Mouse (Mus musculus) frontal cortex, adult 2 months (tissue): Measurements from ENCODE around the gene Mepce. TPM values are rescaled to one million over a fixed set of nuclear protein-coding genes. Genes with fewer than 3 reads are reported as not detected.

Experiments
- DNase-seq, 2 experiments: peaks; one replicate each; pipeline ENCODE4 v3.0.0; 2022; ENCODE audit warnings: low spot score in 1 of 2; ENCODE audit errors: extremely low spot score in 1 of 2
- polyA plus RNA-seq: library from polyadenylated mRNA; depleted of rRNA; stranded (reverse); fragments of >200 nt; gene quantifications from 2 replicates; pipeline ENCODE4 v1.2.3, GENCODE M21; 2012

Gene Mepce
- polyA plus RNA-seq, 1 experiment = 39.1 TPM

DNA sequence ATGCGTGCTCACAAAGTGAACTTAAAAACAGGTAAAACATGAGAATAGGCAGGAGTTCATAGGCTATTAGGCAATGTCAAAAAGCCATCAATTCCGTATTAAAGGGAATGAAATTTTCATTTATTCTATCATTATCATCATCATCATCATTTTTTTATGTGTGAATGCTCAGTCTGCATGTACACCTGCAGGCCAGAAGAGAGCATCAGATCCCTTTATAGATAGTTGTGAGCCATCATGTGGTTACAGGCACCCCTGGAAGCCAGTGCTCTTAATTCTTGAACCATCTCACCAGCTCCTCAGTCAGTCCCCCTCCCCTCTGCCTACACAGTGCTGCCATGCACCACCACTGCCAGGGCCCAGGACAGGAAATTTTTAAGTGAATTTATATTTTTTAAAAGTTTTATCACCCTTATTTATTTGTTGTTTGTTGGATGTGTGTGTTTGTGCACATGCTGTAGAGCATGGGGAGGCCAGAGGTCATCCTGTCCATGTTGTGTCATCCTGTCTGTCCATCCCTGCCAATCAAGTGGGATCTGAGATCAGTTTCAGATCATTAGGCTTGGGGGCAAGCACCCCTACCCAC, 1.6 kb upstream of the Mepce start:
- DNase-seq = no peak

GRCm38 (mm10) chr5:137788171-137788570, 716 bp upstream of the Mepce start:
- DNase-seq = no peak

DNA sequence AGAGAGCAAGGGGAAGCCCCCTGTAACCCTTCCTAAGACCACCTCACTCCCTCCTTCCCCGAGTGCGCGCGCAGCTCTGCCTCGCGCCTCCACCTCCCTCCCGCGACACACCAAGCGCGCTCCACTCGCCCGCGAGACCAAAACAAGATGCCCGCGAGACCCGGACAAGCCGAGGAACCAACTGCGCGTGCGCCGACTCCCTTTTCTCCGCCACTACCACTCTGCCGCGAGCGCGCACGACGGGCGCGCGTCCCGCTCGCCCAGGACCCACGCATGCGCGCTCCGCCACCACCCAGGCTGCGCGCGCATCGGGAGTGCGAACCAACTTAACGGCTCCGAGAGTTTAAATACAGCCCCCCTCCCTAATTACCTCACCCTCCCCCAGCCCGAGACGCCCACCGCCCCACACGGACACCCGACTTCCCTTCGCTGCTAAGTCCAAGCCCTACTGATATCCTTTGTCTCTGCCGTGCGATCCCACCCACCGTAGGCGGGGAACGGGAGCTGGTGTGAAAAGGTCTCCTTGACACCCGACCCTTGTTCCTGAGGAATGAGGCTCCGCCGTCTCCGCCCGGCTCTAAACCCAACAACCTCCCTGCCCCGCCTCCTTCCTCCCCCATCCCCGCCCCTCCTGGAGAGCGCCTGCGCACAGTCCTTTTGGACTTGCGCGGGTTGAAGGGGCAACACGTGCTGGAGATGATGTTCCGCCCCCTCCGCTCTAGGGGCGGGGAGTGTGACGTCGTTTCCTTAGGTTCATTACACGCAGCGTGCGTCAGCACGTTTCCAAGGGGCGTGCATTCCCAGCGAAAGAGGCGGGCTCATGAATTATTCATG, 1.1 kb downstream of the Mepce start:
- DNase-seq = peak; percentile 99

GRCm38 (mm10) chr5:137785164-137786031, 2.1 kb downstream of the Mepce start:
- DNase-seq = peak in 1 of 2 experiments; percentile 40

GRCm38 (mm10) chr5:137784546-137784945, 2.9 kb downstream of the Mepce start:
- DNase-seq = no peak

- no peak for DNase-seq
Observed at GRCm38 (mm10) chr5:137783901-137784540, 3.4 kb downstream of the Mepce start.

DNA sequence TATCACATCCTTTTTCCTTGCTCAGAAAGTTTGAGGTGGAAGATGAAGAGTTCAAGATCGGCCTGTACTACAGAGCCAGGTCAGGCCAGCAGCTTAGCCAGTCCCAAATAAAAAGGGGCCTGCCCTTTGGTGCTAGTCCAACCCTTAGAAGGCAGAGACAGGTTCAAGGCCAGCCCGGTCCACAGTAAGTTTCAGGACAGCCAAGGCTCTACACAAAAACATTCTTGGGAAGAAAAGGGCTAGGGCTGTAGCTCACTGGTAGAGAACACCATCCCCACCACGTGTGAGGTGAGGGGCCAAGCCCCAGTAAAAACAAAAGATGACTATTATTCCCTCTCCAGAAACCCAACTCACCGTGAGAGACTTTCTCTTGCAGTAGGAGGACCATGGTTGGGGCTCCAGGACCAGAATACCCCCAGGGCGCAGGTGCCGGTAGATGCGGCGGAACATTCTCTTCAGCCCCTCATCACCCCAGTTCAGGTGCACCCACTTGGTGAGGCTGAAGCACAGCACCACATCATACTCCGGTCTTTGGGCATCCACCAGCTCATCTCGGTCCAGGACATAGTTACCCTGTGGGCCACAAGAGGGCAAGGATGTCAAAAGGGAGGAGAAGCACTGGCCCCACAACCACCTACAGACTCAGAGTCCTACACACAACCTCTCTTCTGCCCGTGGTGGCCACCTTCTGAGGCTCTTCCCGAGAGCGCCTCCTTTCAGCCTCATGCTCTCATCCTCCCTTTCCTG, 4.5 kb downstream of the Mepce start:
- DNase-seq = no peak

- DNase-seq = no peak
Observed at GRCm38 (mm10) chr5:137781661-137782060, 5.8 kb downstream of the Mepce start.

DNA sequence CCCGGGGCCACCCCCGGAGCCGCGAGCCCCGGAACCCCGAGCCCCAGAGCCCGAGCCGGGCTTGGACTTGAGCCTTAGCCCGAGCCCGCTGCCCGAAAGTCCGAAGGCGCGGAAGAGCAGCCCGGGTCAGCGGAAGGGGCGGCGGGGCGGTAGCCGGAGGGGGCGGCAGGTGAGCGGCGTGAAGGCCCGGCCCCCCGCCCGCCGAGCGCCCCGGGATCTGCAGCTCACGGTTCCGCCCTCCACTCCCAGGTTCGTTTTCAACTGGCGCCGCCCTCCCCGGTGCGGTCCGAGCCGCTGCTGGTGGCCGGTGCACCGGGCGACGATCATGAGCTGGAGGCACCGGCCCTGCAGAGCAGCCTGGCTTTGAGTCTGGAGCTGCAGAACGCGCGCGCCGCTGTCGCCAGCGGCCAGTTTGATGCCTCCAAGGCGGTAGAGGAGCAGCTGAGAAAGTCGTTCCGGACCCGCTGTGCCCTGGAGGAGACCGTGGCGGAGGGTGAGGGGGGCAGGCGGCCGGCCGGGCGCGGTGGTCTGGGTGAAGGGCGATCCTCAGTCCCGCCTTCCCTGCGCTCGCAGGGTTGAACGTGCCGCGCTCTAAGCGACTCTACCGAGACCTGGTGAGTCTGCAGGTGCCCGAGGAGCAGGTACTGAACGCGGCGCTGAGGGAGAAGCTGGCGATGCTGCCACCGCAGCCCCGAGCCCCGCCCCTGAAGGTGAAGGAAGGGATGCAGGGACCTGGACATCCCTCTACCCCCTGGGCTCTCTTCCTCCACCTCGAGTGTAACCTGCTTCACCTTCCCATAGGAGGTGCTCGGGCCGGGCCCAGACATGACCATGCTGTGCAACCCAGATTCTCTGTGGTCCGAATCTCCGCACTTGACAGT, 8.2 kb downstream of the Mepce start:
- DNase-seq = no peak

- peak; percentile 93 to 99 for DNase-seq
Observed at GRCm38 (mm10) chr5:137778635-137779034, 8.8 kb downstream of the Mepce start, which contains the start of gene Ppp1r35. Ppp1r35 (plus strand) TSS chr5:137778849.

GRCm38 (mm10) chr5:137777267-137777845, 10.1 kb downstream of the Mepce start:
- no peak for DNase-seq

DNA sequence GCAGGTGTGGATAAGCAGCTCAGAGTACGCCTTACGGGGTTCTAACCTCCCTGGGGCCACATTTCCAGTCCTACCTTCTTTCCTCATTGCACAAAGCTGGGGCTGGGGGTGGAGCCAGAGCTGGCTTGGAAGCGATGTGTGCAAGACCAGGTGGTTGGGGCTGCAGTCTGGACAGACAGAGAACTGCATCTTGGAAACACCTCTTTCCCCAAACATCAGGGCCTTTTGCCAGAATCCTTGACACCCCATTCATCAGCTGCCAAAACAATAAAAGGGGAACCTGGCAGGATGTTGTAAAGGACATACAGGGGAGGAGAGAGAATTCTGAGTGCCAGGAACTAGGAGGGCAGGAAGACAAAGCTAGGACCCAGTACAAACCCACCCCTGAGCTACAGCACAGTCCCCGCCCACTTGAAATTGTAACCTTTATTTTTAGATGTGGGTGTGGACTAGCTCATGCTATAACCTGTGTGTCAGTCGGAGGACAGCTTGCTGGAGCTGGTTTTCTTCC, 11.0 kb downstream of the Mepce start:
- no peak for DNase-seq

- no peak for DNase-seq
Observed at GRCm38 (mm10) chr5:137775587-137776290, 11.7 kb downstream of the Mepce start.

GRCm38 (mm10) chr5:137772755-137773154, 14.7 kb downstream of the Mepce start:
- DNase-seq = no peak

- DNase-seq = peak in 1 of 2 experiments; percentile 45
Observed at GRCm38 (mm10) chr5:137770709-137771108, 16.7 kb downstream of the Mepce start.

DNA sequence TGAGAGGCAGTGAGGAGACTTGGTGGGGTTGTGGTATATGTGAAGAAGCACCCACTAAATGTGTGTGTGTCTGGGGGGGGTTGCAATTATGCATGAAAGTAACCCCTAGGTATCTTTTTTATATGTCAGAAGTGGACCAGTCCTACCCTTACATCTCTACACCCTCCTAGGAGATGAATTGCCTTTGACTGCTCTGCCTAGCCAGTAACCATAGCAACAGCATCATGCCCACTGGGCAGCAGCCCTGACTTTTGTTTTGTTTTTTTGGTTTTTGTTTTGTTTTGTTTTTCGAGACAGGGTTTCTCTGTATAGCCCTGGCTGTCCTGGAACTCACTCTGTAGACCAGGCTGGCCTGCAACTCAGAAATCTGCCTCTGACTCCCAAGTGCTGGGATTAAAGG, 19.0 kb downstream of the Mepce start:
- DNase-seq = no peak

- DNase-seq = no peak
Observed at GRCm38 (mm10) chr5:137766270-137766669, 21.2 kb downstream of the Mepce start.
